Mouse (Mus musculus): Measurements from ENCODE around the gene Nmnat1. TPM values are rescaled to one million over a fixed set of nuclear protein-coding genes. Genes with fewer than 3 reads are reported as not detected.
"Not testable (repeated sequence)": the region's sequence is repeated elsewhere in the genome, so short reads cannot be mapped to it uniquely, and the experiment has no call there.

The Nmnat1 gene
- polyA plus RNA-seq, 1 experiment from 2014 or later: 18.8 TPM

DNA sequence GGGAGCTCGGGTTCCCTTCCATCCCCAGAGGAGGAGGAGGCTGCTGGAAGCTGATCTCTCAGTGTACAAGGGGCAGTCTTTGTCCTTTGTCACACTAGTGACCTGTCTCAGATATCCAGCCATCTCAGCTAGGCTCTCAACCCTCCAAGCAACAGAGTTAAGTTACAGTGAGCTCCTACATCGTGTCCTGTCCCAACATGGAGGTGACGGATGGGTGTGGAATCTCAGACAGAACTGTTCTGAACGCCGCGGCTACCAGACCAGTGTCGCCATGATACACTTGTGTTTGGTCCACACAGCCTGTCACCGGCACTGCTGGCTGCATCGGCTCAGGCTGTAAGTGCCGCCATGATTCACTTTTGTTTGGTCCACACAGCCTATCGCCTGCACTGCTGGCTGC, 7.9 kb downstream of the Nmnat1 start, which contains the start of gene Tmem274:
Gene Tmem274 (plus strand): TSS at position 301 of the 400 bp plus-strand sequence.
- no peak for DNase-seq (ENCODE audit: low spot score)
- H3K27me3 ChIP-seq (ENCODE audit: low read depth, poor library complexity, severe bottlenecking): no peaks in the 10 kb centered on the region
- WGBS: 89% methylated on average over 11 of the region's 11 CpGs
- H3K4me1 ChIP-seq: no peaks in the 10 kb centered on the region
- H3K9me3 ChIP-seq (replicated peaks): peaks cover 4% of the 10 kb centered on the region
- H3K4me3 ChIP-seq: no peak within 1 kb of the TSS
- H3K36me3 ChIP-seq: peaks cover 28% of the 10 kb centered on the region
- H3K27ac ChIP-seq (replicated peaks): no peak within 1 kb of the TSS

DNA sequence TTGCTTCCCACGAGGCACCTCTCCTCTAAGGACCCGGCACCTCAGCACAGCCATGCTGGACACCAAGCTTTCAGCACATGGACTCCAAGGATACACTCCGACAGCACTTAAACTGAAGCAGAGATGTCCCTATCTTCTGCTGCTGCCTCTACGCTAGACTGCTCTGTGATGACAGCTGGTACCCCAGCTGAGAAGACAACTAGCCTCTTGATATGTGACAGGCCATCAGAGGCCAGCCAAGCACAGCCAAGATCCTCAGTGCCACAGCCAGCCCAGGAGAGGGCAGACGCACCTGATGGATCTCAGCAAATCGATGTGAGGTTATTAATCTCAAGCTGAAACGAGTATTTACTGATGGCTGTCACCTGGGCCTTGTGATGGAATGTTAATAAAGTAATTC, 9.9 kb downstream of the Nmnat1 start:
- Histone ChIP-seq H3K4me1 (no peaks in the 10 kb centered on the region), H3K9me3 (replicated peaks) (peaks cover 4% of the 10 kb centered on the region), H3K36me3 (peaks cover 42% of the 10 kb centered on the region), H3K27ac (replicated peaks) (no peak overlapping the region), H3K4me3 (no peak overlapping the region), H3K27me3 (ENCODE audit: low read depth, poor library complexity, severe bottlenecking) (no peaks in the 10 kb centered on the region)
- 90% methylated on average over 7 of the region's 7 CpGs for WGBS
- DNase-seq (ENCODE audit: low spot score): no peak

DNA sequence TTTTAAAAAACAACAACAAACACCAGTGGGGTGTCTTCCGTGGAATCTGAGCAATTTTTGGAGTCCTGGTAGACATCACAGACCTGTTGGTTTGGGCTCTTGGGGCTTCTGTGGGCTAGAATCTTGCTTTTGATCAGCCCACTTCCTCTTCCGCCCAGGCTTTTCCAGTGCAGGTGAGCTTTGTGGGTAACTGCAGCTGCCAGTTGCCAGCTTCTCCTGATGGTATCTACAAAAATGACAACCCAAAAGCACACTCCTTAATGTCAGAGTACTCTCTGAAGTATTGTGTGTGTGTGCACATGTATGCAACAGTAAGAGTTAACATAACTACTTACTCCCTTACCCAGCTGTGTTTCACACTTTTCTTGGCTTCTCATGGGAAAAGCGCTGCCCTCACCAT, 15.4 kb downstream of the Nmnat1 start:
- Histone ChIP-seq H3K36me3 (peaks cover 61% of the 10 kb centered on the region), H3K4me1 (no peaks in the 10 kb centered on the region), H3K4me3 (no peak overlapping the region), H3K27me3 (ENCODE audit: low read depth, poor library complexity, severe bottlenecking) (no peaks in the 10 kb centered on the region), H3K27ac (replicated peaks) (no peak overlapping the region), H3K9me3 (replicated peaks) (peaks cover 4% of the 10 kb centered on the region)
- 91% methylated on average over 3 of the region's 3 CpGs for WGBS
- no peak for DNase-seq (ENCODE audit: low spot score)

DNA sequence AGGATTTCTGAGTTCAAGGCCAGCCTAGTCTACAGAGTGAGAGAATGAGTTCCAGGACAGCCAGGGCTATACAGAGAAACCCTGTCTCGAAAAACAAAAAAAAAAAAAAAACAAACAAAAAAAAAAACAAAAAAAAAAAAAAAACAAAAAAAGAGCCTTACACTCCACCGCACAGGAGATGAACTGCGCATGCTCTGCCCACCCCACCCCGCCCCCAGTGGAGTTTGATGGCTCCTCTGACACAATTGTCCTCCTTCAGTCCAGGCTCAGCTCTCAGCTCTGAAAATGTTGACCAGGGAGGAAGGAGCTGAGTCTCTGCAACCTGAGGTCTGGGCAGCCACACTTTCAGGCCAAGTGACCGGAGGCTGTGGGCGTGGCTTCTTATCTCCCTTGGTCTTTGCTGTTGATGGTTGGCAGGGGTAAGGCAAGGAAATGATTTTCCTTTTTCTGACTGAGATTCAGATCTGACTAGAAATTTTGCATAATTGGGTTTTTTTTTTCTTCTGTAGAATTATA, 21.5 kb downstream of the Nmnat1 start:
- Histone ChIP-seq H3K9me3 (replicated peaks) (no peaks in the 10 kb centered on the region), H3K4me3 (no peak overlapping the region), H3K27me3 (ENCODE audit: low read depth, poor library complexity, severe bottlenecking) (no peaks in the 10 kb centered on the region), H3K27ac (replicated peaks) (no peak overlapping the region), H3K4me1 (no peaks in the 10 kb centered on the region), H3K36me3 (peaks cover 11% of the 10 kb centered on the region)
- 81% methylated on average over 6 of the region's 6 CpGs for WGBS
- no peak for DNase-seq (ENCODE audit: low spot score)

DNA sequence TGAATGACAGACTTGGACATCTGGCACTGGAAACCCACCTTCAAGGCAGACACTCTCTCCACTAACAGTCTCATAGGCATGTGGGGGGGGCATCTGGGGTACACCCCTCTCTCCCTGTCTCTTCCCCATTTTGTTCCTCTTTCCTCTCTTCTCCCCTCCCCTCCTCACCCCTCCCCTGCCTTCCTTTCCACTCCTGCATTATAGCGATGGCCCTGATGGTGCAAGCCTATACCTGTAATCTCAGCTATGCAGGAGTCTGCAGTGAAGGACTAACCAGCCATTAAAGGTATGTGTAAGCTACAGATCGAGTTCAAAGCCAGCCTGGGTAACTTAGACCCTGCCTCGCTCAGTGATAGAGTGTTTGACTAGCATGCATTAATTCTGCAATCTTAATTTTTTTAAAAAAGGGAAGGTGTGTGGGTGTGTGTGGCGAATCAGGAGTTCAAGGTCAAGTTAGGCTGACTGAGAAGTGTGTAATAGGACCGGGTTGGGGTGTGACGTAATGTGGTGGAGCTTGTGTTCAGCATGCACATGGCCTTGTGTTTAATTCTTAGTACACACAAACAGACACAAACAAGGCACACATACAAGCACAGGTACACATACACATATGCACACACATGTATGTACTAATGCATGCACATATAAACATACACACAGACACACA, 22.6 kb downstream of the Nmnat1 start:
- no peak for DNase-seq (ENCODE audit: low spot score)
- Histone ChIP-seq H3K4me1 (no peaks in the 10 kb centered on the region), H3K9me3 (replicated peaks) (no peaks in the 10 kb centered on the region), H3K27me3 (ENCODE audit: low read depth, poor library complexity, severe bottlenecking) (no peaks in the 10 kb centered on the region), H3K36me3 (peaks cover 3% of the 10 kb centered on the region), H3K27ac (replicated peaks) (no peak overlapping the region), H3K4me3 (no peak overlapping the region)
- 78% methylated on average over 6 of the region's 6 CpGs for WGBS

DNA sequence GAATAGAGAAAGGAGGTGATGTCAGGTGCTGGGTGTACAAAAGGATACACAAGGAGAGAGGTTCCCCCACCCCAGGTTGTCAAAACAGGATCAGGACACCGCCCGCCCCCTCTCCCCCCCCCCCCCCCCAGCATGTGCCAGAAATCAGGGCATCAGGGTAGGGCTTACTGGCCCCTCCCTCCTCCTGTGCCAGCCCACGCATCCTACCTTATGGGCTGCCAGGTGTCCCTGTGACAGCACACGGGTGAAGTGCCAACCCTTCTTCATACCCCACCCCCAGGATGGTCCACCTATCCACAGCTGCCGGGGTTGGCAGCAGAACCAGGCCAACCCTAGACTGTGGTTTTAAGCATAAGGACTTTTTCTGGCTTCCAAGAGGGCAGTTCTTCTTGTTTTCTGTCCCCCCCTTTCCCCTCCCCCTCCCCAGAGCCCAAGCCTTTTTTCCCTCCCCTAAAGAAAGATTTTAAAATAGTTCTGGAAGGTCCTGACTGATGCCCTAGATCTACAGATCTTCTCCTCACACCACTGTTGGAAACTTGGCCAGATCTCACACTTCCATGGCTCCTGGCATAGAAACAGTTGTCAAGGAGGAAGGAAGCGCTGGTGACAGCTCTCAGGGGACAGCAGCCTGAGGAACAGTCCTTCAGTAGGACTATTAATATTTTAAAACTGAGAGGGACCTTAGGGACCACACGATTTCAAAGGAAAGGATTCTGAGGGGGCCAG, 23.3 kb downstream of the Nmnat1 start:
- Histone ChIP-seq H3K4me1 (no peaks in the 10 kb centered on the region), H3K27me3 (ENCODE audit: low read depth, poor library complexity, severe bottlenecking) (no peaks in the 10 kb centered on the region), H3K27ac (replicated peaks) (no peak overlapping the region), H3K36me3 (no peaks in the 10 kb centered on the region), H3K9me3 (replicated peaks) (no peaks in the 10 kb centered on the region), H3K4me3 (no peak overlapping the region)
- no peak for DNase-seq (ENCODE audit: low spot score)
- 82% methylated on average over 6 of the region's 7 CpGs for WGBS

DNA sequence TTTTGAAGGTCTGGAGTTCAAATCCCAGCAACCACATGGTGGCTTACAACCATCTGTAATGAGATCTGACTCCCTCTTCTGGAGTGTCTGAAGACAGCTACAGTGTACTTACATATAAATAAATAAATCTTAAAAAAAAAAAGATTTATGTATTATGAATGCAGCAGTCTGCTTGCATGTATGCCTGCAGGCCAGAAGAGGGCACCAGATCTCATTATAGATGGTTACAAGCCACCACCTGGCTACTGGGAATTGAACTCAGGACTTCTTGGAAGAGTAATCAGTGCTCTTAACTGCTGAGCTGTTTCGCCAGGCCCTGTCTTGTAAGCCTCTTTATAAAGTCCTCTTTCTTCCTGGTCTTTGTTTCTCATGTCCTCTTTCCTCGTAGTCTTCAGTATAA, 24.5 kb downstream of the Nmnat1 start:
- H3K4me3 ChIP-seq; H3K27me3 ChIP-seq (ENCODE audit: low read depth, poor library complexity, severe bottlenecking); DNase-seq (ENCODE audit: low spot score); H3K36me3 ChIP-seq; H3K27ac ChIP-seq (replicated peaks); H3K4me1 ChIP-seq; H3K9me3 ChIP-seq (replicated peaks): not testable (repeated sequence)
- WGBS: 85% methylated on average over 2 of the region's 2 CpGs

DNA sequence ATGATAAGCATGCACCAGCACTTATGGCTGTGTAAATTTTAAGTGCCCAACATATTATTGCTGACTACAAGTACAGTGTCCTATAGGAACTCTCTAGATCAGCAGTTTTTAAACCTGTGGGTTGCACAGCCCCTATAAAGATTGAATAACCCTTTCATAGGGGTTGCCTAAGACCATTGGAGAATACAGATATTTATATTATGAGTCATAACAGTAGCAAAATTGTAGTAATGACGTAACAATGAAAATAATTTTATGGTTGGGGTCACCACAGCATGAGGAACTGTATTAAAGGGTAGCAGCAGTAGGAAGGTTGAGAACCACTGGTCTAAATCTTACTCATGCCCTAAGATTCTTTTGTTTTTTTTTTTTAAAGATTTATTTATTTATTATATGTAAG, 25.6 kb downstream of the Nmnat1 start:
- no peak overlapping the region for H3K4me3 ChIP-seq
- DNase-seq (ENCODE audit: low spot score): no peak
- H3K27ac ChIP-seq (replicated peaks): no peak overlapping the region
- no peaks in the 10 kb centered on the region for H3K36me3 ChIP-seq
- no peaks in the 10 kb centered on the region for H3K27me3 ChIP-seq (ENCODE audit: low read depth, poor library complexity, severe bottlenecking)
- no peaks in the 10 kb centered on the region for H3K4me1 ChIP-seq
- no peaks in the 10 kb centered on the region for H3K9me3 ChIP-seq (replicated peaks)
- WGBS: 88% methylated on average over 1 of the region's 1 CpGs

DNA sequence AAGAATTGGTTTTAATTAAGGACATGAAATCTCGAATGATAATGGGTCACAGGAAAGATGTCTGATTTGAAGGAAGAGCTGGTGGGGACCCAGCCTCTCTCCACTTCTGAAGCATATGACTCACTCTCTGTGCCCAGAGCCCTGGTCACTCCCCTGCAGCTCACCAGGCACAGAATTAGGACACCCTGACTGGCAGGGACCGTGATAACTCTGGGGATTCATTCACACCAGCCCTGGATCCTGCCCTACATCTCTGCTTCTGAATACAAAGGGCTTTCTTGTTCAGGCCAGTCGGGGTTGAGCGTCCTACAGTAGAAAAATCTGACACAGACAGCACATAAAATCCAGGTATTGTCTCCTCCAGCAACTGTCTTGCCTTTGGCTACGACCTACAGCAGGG, 26.5 kb downstream of the Nmnat1 start:
- WGBS: 78% methylated on average over 5 of the region's 5 CpGs
- Histone ChIP-seq H3K4me1 (no peaks in the 10 kb centered on the region), H3K27ac (replicated peaks) (no peak overlapping the region), H3K36me3 (no peaks in the 10 kb centered on the region), H3K9me3 (replicated peaks) (no peaks in the 10 kb centered on the region), H3K4me3 (no peak overlapping the region), H3K27me3 (ENCODE audit: low read depth, poor library complexity, severe bottlenecking) (no peaks in the 10 kb centered on the region)
- DNase-seq (ENCODE audit: low spot score): no peak

DNA sequence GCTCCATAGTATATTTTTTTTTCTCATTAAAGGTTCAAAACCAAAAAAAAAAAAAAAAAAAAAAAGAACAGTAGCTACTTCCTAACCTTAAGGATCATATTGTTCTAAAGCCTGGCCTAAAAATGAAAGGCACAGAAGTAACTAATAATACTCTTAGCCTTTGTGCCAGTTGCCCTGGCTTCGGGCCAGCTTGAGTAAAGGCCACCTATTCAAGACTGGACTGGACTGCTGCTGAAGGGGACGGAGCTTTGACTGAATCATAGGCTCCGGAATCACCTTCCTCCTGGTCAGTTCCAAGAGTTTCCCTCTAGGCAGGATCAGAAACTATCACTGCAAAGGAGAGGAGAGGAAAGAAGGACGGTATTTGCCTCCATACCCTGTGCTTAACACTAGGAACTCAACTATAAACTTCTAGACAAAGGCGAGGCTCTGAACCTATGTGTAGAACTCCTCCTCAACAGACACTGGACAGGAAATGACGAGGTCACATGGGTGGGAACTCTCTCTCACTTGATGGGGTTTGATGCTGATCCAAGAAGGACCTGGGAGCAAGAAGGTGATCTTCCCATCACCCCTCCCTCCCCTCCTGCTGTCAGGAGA, 27.1 kb downstream of the Nmnat1 start:
- H3K9me3 ChIP-seq (replicated peaks): no peaks in the 10 kb centered on the region
- no peak overlapping the region for H3K27ac ChIP-seq (replicated peaks)
- H3K27me3 ChIP-seq (ENCODE audit: low read depth, poor library complexity, severe bottlenecking): no peaks in the 10 kb centered on the region
- no peaks in the 10 kb centered on the region for H3K36me3 ChIP-seq
- H3K4me1 ChIP-seq: no peaks in the 10 kb centered on the region
- WGBS: 81% methylated on average over 6 of the region's 6 CpGs
- H3K4me3 ChIP-seq: no peak overlapping the region
- no peak for DNase-seq (ENCODE audit: low spot score)

DNA sequence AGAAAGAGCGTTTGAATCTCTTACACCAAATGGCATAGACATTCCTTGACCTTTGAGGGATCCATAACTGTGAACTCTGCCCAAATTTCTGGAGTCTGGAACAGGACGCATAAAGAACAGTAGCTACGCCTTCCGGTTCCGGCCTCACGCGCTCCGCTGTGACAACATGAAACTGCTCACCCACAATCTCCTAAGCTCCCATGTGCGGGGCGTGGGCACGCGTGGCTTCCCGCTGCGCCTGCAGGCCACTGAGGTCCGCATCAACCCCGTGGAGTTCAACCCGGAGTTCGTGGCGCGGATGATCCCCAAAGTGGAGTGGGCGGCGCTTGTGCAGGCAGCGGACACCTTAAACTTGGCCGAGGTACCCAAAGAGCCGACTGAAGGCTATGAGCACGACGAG, 27.8 kb downstream of the Nmnat1 start:
- H3K27me3 ChIP-seq (ENCODE audit: low read depth, poor library complexity, severe bottlenecking); H3K4me1 ChIP-seq; H3K27ac ChIP-seq (replicated peaks); H3K4me3 ChIP-seq; DNase-seq (ENCODE audit: low spot score); H3K9me3 ChIP-seq (replicated peaks); H3K36me3 ChIP-seq: not testable (repeated sequence)
- WGBS: 85% methylated on average over 27 of the region's 27 CpGs

DNA sequence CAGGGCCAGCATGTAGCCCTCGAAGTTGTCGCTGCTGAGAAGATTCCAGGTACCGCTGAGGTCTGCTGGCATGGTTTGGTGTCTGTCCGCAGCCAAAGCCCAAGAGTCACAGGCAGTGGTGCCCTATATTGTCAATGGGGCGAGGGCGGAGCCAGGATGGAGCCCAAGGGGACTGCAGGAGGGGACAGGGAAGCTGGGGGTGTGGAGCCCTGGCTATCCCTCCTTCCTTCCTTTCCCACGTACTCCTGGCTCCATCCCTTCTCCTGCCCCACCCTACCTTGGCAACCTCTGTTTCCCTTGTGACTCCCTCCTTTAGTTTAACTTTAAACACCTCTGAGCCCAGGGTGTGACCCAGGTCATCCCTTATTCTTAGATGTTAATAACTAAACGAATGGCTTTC, 30.1 kb downstream of the Nmnat1 start, which contains the start of gene Rbp7:
Gene Rbp7 (minus strand): TSS at position 100 of the 400 bp plus-strand sequence.
- no peaks in the 10 kb centered on the region for H3K36me3 ChIP-seq
- H3K27ac ChIP-seq (replicated peaks): no peak within 1 kb of the TSS
- WGBS: 57% methylated on average over 8 of the region's 8 CpGs
- H3K27me3 ChIP-seq (ENCODE audit: low read depth, poor library complexity, severe bottlenecking): no peaks in the 10 kb centered on the region
- H3K4me3 ChIP-seq: no peak within 1 kb of the TSS
- no peaks in the 10 kb centered on the region; the same call in 1 of the 2 replicates for H3K9me3 ChIP-seq (replicated peaks)
- no peaks in the 10 kb centered on the region for H3K4me1 ChIP-seq
- no peak for DNase-seq (ENCODE audit: low spot score)

DNA sequence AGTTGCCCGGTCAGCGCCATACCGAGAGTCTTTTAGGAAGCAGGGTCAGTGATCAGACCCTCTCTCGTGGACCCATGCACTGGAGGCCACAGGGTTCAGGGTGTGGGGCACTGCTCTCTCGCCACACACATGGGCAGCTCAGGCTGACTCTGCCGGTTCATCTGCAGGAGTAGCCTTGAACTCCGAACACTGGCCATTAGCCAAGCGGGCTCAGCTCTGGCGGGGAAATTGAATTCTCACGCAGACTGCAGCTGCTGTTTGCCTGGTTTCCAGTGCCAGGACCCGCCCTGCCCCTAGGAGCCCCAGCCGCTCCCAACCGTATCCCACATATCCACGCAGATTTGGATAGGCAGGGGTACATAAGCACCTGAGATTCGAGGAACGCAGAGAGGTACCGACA, 30.7 kb downstream of the Nmnat1 start:
- DNase-seq (ENCODE audit: low spot score): no peak
- Histone ChIP-seq H3K4me3 (no peak overlapping the region), H3K9me3 (replicated peaks) (no peaks in the 10 kb centered on the region; the same call in 1 of the 2 replicates), H3K36me3 (no peaks in the 10 kb centered on the region), H3K27ac (replicated peaks) (no peak overlapping the region), H3K27me3 (ENCODE audit: low read depth, poor library complexity, severe bottlenecking) (no peaks in the 10 kb centered on the region), H3K4me1 (no peaks in the 10 kb centered on the region)
- whole genome bisulfite sequencing: 88% methylated on average over 17 of the region's 17 CpGs
